Mouse (Mus musculus) pancreas, adult 10 weeks (tissue): Measurements from ENCODE around the gene Mycbp2. TPM values are rescaled to one million over a fixed set of nuclear protein-coding genes. Genes with fewer than 3 reads are reported as not detected.

Experiments used
- polyA plus RNA-seq: library from polyadenylated mRNA; stranded (reverse); fragments of 350-450 nt; fragmentation: Illumina TruSeq; extraction: RNeasy Lipid Tissue Mini Kit (QIAGEN cat#74804); gene quantifications from one replicate; pipeline ENCODE4 v1.2.3, GENCODE M21; 2015; ENCODE audit warnings: low read depth, low replicate concordance; ENCODE audit not compliant: insufficient read depth

Mycbp2 gene
- 14.0 TPM for polyA plus RNA-seq

GRCm38 (mm10) chr14:103346729-103347505 is at the start of gene Mycbp2:
TSS of gene Mycbp2 (minus strand) at chr14:103346814.

GRCm38 (mm10) chr14:103099238-103099933 is 247.2 kb downstream of the Mycbp2 start, which contains the start of gene Fbxl3:
TSS of gene Fbxl3 (minus strand) at chr14:103099566.

GRCm38 (mm10) chr14:103069864-103070611 is 276.6 kb downstream of the Mycbp2 start, which contains the start of gene Cln5:
TSS of gene Cln5 (plus strand) at chr14:103070216.

Other genes with a start within 250 kb of the Mycbp2 start
- 11.3 TPM for gene Fbxl3, start 247.2 kb downstream of the Mycbp2 start, polyA plus RNA-seq
- gene Scel, start 166.5 kb upstream of the Mycbp2 start, polyA plus RNA-seq = 0.89 TPM